Mouse (Mus musculus): ENCODE results near the gene Fam149a. TPM values are rescaled to one million over a fixed set of nuclear protein-coding genes. Genes with fewer than 3 reads are reported as not detected.
A peak's percentile ranks its signal among the peaks of the same experiment; 100 is the strongest.

Fam149a gene
- 1.6 and 1.8 TPM in 2 replicates for polyA plus RNA-seq (2015; fragmentation: Nextera tagmentation; extraction: Ambion mirVana)

DNA sequence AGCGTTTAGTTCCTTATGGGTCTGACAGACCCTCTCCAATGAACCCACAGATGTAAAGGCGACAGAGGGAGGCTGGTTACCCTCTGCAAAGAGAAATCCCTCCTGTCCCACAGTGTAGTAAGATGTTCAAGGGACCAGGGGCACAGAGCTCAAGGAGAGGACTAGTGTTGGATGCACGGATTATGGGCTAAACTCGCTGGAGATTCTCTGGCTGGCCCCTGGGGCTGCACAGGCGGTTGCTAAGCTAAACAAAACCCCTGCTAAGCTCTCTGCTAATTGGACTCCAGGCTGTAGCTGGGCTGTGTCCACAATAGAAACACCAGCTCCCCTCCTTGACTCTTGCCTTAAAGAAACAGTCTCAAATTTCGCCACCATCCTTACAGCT, at the start of gene Fam149a:
Gene Fam149a, minus strand, starts transcription at position 329 of the 385 bp plus-strand sequence.
- peaks cover 2% of the 10 kb centered on the region; the same call in 1 of the 2 replicates for H3K27me3 ChIP-seq (ENCODE audit: control insufficient read depth, insufficient read depth, low read depth, low read length)
- no peak within 1 kb of the TSS for H3K27ac ChIP-seq (ENCODE audit: low read length)
- WGBS (ENCODE audit: insufficient replicate concordance): 7% methylated on average over 6 of the region's 6 CpGs
- H3K9ac ChIP-seq (ENCODE audit: low read depth, low read length): no peak within 1 kb of the TSS
- H3K4me3 ChIP-seq (ENCODE audit: low read depth, low read length): no peak within 1 kb of the TSS
- no peaks in the 10 kb centered on the region for H3K4me1 ChIP-seq (ENCODE audit: control insufficient read depth, low read depth, low read length)
- H3K36me3 ChIP-seq (ENCODE audit: control insufficient read depth, insufficient read depth): no peaks in the 10 kb centered on the region
- peak within 1 kb of the TSS; percentile 45 for H3K4me2 ChIP-seq (ENCODE audit: low read depth, low read length)
- H3K9me3 ChIP-seq (replicated peaks; ENCODE audit: control insufficient read depth, low read length): no peaks in the 10 kb centered on the region
- no peak for ATAC-seq (ENCODE audit: low read depth)

DNA sequence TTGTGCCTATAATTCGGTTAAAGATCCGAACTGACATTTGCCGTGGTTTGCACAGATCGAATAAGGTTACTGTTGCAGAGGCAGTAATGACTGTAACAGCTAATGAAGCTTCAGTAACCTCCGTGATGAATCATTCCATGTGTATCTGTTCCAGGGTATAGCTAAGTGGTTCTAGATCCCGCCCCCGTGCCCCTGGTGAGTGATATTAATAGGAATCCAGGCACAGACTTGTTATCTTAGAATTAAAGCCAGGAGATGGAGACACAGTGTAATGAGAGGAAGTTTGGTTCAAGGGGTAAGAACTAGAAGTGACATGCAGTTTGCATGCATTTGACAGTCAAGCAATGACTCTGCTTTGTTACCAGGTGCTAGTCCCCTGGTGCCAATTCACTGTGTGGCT, 38.1 kb upstream of the Fam149a start:
- Histone ChIP-seq H3K4me3 (ENCODE audit: low read depth, low read length) (no peak overlapping the region), H3K4me1 (ENCODE audit: control insufficient read depth, low read depth, low read length) (no peaks in the 10 kb centered on the region), H3K9ac (ENCODE audit: low read depth, low read length) (no peak overlapping the region), H3K27ac (ENCODE audit: low read length) (no peak overlapping the region), H3K36me3 (ENCODE audit: control insufficient read depth, insufficient read depth) (no peaks in the 10 kb centered on the region), H3K9me3 (replicated peaks; ENCODE audit: control insufficient read depth, low read length) (no peaks in the 10 kb centered on the region), H3K4me2 (ENCODE audit: low read depth, low read length) (no peak overlapping the region), H3K27me3 (ENCODE audit: control insufficient read depth, insufficient read depth, low read depth, low read length) (no peaks in the 10 kb centered on the region)
- ATAC-seq (ENCODE audit: low read depth): no peak
- 68% methylated on average over 7 of the region's 7 CpGs for WGBS (ENCODE audit: insufficient replicate concordance)

DNA sequence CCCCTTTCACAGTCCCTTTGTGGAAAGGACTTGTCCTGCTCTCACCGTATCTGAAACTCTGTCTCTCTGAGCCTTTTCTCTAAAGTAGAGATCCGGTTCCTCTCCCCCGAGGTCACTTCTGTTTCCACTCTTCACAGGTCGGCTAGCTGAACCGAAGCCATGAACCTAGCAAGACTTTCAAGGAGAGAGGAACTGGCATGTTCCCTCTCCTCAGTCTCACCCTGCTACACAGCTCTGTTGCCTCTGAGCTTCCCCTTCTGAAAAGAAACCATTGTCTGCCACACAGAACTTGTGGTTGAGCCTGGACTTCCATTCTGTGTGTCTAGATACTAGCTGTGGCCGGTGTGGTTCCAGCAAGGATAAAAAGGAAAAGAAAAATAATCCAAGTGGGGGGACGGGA, 32.9 kb upstream of the Fam149a start:
- Histone ChIP-seq H3K4me2 (ENCODE audit: low read depth, low read length) (no peak overlapping the region), H3K27me3 (ENCODE audit: control insufficient read depth, insufficient read depth, low read depth, low read length) (no peaks in the 10 kb centered on the region), H3K27ac (ENCODE audit: low read length) (no peak overlapping the region), H3K36me3 (ENCODE audit: control insufficient read depth, insufficient read depth) (no peaks in the 10 kb centered on the region), H3K4me1 (ENCODE audit: control insufficient read depth, low read depth, low read length) (no peaks in the 10 kb centered on the region), H3K9ac (ENCODE audit: low read depth, low read length) (no peak overlapping the region), H3K9me3 (replicated peaks; ENCODE audit: control insufficient read depth, low read length) (no peaks in the 10 kb centered on the region), H3K4me3 (ENCODE audit: low read depth, low read length) (no peak overlapping the region)
- no peak for ATAC-seq (ENCODE audit: low read depth)
- WGBS (ENCODE audit: insufficient replicate concordance): 20% methylated on average over 7 of the region's 7 CpGs

DNA sequence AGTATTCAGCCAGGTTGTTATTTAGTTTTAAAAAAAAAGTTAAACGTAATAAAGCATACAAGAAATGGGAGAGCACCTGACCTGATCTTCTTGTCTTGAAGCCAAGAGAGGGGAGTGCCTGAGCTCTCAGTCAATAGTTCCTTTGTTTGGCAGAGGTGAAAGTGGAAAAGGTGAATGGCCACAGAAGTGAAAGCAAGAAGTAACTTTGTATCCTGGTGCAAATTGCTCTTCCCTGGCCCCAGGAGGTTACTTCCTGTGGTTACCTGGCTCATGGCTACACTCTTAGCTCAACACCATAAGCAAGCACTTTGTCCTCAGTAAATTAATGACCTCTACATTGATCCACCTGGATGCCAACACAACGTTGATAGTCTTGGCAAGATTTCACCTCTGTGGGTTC, 28.8 kb upstream of the Fam149a start, which contains the start of gene Tlr3:
Gene Tlr3, minus strand, starts transcription at position 199 of the 400 bp plus-strand sequence.
- Histone ChIP-seq H3K36me3 (ENCODE audit: control insufficient read depth, insufficient read depth) (no peaks in the 10 kb centered on the region), H3K4me2 (ENCODE audit: low read depth, low read length) (peak within 1 kb of the TSS; percentile 56), H3K27me3 (ENCODE audit: control insufficient read depth, insufficient read depth, low read depth, low read length) (no peaks in the 10 kb centered on the region), H3K9me3 (replicated peaks; ENCODE audit: control insufficient read depth, low read length) (no peaks in the 10 kb centered on the region), H3K4me1 (ENCODE audit: control insufficient read depth, low read depth, low read length) (no peaks in the 10 kb centered on the region), H3K27ac (ENCODE audit: low read length) (peak within 1 kb of the TSS; percentile 57), H3K4me3 (ENCODE audit: low read depth, low read length) (peak within 1 kb of the TSS; percentile 60), H3K9ac (ENCODE audit: low read depth, low read length) (peak within 1 kb of the TSS; percentile 43; the same call in 1 of the 2 replicates)
- WGBS (ENCODE audit: insufficient replicate concordance): 35% methylated on average over 2 of the region's 2 CpGs
- no peak for ATAC-seq (ENCODE audit: low read depth)

DNA sequence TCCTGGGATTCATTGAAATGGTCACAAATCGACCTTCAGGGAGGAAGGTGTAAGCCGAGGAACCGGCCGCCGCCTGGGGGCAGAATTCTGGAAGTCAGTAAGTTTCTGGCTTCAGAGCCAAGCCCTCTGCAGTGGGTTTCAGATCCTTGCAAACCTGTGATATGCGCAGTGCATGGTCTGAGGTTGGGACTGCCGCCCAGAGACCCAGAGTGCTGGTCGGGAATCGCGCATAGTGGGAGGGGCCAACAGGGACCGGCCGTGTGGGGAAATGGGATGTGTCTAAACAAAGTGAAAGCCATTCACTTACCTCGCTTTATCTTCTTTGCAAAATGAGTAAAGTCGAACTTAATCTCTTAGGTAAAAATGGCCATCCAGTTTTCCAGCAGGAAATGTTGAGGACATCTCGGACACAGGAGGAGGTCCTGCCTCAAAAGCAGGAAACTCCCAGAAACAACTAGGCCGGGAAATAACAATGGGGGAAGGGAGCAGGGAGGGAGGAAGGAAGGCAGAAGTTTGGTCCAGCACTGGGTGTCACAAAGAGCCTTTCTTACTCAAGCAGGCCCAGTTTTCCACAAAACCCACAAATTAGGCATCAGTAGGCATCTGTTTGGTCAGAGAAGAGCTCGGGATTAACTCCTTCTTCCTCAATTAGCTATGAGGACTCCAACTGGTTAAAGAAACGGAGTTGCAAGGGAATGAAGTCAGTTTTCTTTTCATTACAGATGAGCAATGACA, 28.2 kb upstream of the Fam149a start:
- H3K36me3 ChIP-seq (ENCODE audit: control insufficient read depth, insufficient read depth): no peaks in the 10 kb centered on the region
- no peaks in the 10 kb centered on the region for H3K9me3 ChIP-seq (replicated peaks; ENCODE audit: control insufficient read depth, low read length)
- H3K4me3 ChIP-seq (ENCODE audit: low read depth, low read length): peak overlapping the region; percentile 60
- no peaks in the 10 kb centered on the region for H3K27me3 ChIP-seq (ENCODE audit: control insufficient read depth, insufficient read depth, low read depth, low read length)
- H3K4me1 ChIP-seq (ENCODE audit: control insufficient read depth, low read depth, low read length): no peaks in the 10 kb centered on the region
- H3K4me2 ChIP-seq (ENCODE audit: low read depth, low read length): peak overlapping the region; percentile 56
- H3K9ac ChIP-seq (ENCODE audit: low read depth, low read length): peak overlapping the region; percentile 43; the same call in 1 of the 2 replicates
- 4% methylated on average over 18 of the region's 18 CpGs for WGBS (ENCODE audit: insufficient replicate concordance)
- peak overlapping the region; percentile 57 for H3K27ac ChIP-seq (ENCODE audit: low read length)
- ATAC-seq (ENCODE audit: low read depth): peak; percentile 86

DNA sequence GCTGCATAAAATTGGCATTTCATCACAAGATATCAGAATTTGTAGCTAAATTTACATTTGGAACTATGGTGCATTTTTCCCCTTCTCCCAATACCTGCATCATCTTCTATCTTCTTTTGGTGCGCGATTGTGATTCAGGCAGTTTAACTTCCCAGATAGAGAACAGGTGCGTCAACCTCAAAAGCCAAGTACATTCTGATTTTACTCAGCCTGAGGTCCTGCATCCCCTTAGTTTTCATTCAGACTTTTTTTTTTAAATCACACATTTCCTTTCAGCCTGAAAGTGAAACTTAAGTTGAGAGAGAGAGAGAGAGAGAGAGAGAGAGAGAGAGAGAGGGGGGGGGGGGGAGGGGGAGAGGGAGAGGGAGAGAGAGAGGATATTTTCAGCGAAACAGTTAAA, 27.6 kb upstream of the Fam149a start:
- Histone ChIP-seq H3K36me3 (ENCODE audit: control insufficient read depth, insufficient read depth) (no peaks in the 10 kb centered on the region), H3K27me3 (ENCODE audit: control insufficient read depth, insufficient read depth, low read depth, low read length) (no peaks in the 10 kb centered on the region), H3K9ac (ENCODE audit: low read depth, low read length) (no peak overlapping the region; the same call in 1 of the 2 replicates), H3K9me3 (replicated peaks; ENCODE audit: control insufficient read depth, low read length) (no peaks in the 10 kb centered on the region), H3K4me1 (ENCODE audit: control insufficient read depth, low read depth, low read length) (no peaks in the 10 kb centered on the region), H3K4me2 (ENCODE audit: low read depth, low read length) (peak overlapping the region; percentile 56), H3K4me3 (ENCODE audit: low read depth, low read length) (peak overlapping the region; percentile 60), H3K27ac (ENCODE audit: low read length) (no peak overlapping the region; the same call in 1 of the 2 replicates)
- no peak for ATAC-seq (ENCODE audit: low read depth)
- 32% methylated on average over 4 of the region's 4 CpGs for WGBS (ENCODE audit: insufficient replicate concordance)

DNA sequence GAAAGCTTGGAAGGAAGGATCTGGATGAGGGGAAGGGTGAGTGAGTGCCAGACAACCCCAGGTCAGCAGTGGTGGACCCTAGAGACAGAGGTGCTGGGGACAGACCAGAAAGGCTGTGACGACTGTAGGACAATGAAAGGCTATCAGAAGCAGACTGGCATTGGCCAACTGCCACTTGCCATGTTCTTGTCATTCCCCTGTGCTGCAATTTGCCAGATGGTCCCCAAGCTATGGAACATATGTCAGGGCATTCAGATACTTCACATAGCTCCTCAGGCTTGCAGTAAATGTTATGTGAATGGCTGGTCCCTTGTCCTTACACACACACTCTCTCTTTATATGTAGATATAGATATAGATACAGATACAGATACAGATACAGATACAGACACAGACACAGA, 1.2 kb upstream of the Fam149a start:
- no peaks in the 10 kb centered on the region for H3K4me1 ChIP-seq (ENCODE audit: control insufficient read depth, low read depth, low read length)
- H3K27ac ChIP-seq (ENCODE audit: low read length): no peak overlapping the region
- H3K4me2 ChIP-seq (ENCODE audit: low read depth, low read length): no peak overlapping the region
- WGBS (ENCODE audit: insufficient replicate concordance): 29% methylated on average over 1 of the region's 1 CpGs
- H3K36me3 ChIP-seq (ENCODE audit: control insufficient read depth, insufficient read depth): no peaks in the 10 kb centered on the region
- H3K9ac ChIP-seq (ENCODE audit: low read depth, low read length): no peak overlapping the region
- no peak for ATAC-seq (ENCODE audit: low read depth)
- no peak overlapping the region for H3K4me3 ChIP-seq (ENCODE audit: low read depth, low read length)
- no peaks in the 10 kb centered on the region for H3K9me3 ChIP-seq (replicated peaks; ENCODE audit: control insufficient read depth, low read length)
- H3K27me3 ChIP-seq (ENCODE audit: control insufficient read depth, insufficient read depth, low read depth, low read length): peaks cover 2% of the 10 kb centered on the region; the same call in 1 of the 2 replicates

DNA sequence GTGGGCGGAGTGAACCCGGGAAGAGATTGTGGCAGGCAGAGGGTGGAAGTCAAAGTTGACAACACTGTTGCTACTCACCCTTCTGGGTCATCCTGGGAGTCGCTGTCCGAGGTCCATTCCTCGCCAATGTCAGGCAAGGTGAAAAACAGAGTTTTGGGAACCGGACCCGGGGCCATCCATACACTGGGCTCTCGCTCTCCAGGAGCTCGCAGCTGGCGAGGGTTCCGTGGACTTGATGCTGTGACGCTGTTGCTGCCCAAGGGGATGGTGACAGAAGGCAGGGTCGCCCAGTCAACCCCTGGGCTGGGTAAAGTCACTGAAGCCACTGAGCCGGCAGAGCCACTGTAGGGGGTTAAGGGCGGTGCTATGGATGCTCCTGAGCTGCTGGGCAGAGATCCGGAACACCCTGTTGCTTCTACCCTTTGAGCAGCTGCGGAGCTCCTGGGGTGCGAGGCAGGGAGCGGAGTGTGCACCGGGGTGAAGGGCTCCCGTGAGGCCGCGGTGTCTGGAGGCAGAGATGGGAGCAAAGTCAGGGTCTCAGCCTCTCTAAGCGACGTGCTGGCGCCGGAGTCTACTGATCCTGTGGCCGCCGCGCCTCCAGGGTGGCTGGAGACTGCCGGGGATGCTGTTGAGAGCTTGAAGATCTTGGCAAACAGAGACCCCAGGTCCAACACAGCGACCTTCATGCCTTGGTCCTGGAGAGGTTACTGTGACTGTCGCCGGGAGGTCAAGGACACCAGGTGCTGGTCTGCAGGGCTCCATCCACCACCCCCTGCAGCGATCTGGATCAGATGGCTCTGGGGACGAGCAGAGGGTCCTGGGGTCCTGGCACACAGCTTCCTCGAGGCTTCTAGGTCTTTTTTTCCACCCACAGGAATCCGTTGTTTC, 772 bp downstream of the Fam149a start:
- Histone ChIP-seq H3K27me3 (ENCODE audit: control insufficient read depth, insufficient read depth, low read depth, low read length) (peaks cover 2% of the 10 kb centered on the region; the same call in 1 of the 2 replicates), H3K27ac (ENCODE audit: low read length) (no peak overlapping the region), H3K4me2 (ENCODE audit: low read depth, low read length) (peak overlapping the region; percentile 45), H3K9me3 (replicated peaks; ENCODE audit: control insufficient read depth, low read length) (no peaks in the 10 kb centered on the region), H3K36me3 (ENCODE audit: control insufficient read depth, insufficient read depth) (no peaks in the 10 kb centered on the region), H3K4me3 (ENCODE audit: low read depth, low read length) (no peak overlapping the region), H3K4me1 (ENCODE audit: control insufficient read depth, low read depth, low read length) (no peaks in the 10 kb centered on the region), H3K9ac (ENCODE audit: low read depth, low read length) (no peak overlapping the region)
- ATAC-seq (ENCODE audit: low read depth): no peak
- WGBS (ENCODE audit: insufficient replicate concordance): 2% methylated on average over 38 of the region's 38 CpGs

Measured in liver, embryonic 16.5 days (tissue).